Mouse (Mus musculus) ovary, adult 18-20 months (tissue): ENCODE measurements around the gene Stx4a.
"Not testable (repeated sequence)": the region's sequence is repeated elsewhere in the genome, so short reads cannot be mapped to it uniquely, and the experiment has no call there.

Source experiments
- DNase-seq: peaks from one replicate; pipeline ENCODE4 v3.0.0; 2022; ENCODE audit warnings: low spot score, mixed read lengths

The Stx4a gene

DNA sequence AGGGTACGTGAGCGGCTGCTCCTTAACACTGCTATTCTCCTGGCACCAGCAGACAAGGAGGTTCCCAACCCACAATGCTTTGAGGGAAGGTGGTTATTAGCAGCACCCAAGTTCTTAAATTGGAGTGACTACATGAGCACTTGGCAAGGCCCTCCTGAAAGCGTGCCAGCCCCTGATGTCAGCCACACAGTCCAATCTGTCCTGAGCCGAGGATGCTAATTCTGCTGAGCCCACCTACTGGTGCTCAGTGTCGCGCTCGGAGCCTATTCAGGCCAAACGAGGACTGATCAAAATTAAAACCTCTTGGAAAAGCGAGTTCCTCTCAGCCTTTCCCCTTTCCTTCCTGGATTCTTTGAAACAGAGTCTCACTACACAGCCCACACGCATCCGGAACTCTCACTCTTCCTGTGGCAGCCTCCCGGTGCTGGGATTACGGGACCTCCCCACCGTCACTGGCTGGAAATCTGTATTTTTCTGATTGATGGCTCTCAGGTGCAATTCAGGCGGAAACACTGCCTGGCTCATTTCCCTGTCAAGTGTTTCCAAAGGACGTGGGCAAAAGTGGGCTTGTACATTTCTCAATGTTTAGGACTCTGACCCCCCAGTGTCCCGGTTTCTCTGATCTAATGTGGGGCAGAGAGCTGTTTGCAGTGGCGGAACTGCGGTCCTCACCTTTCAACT lies 9.7 kb upstream of the Stx4a start:
- DNase-seq, result no peak

GRCm38 (mm10) chr7:127815116-127815665 lies 8.9 kb upstream of the Stx4a start:
- DNase-seq, result no peak

- no peak for DNase-seq
Observed at GRCm38 (mm10) chr7:127815954-127816821, 7.9 kb upstream of the Stx4a start.

GRCm38 (mm10) chr7:127817053-127817452 lies 7.0 kb upstream of the Stx4a start:
- no peak for DNase-seq

DNA sequence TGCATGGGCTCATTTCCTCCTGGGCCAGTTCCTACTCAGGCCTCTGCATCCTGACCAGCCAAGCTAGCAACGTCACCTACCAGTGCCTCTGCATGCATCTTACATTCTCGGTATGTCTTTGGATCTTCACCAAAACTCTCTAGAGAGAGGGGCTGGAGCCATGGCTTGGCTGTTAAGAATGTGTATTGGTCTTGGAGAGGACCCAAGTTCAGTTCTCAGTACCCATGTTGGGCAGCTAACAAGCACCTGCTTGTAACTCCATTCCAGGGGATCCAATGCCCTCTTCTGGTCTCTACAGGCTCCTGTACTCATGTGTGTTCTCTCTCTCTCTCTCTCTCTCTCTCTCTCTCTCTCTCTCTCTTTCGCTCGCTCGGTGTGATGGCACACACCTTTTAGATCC lies 6.3 kb upstream of the Stx4a start:
- DNase-seq, result no peak

DNA sequence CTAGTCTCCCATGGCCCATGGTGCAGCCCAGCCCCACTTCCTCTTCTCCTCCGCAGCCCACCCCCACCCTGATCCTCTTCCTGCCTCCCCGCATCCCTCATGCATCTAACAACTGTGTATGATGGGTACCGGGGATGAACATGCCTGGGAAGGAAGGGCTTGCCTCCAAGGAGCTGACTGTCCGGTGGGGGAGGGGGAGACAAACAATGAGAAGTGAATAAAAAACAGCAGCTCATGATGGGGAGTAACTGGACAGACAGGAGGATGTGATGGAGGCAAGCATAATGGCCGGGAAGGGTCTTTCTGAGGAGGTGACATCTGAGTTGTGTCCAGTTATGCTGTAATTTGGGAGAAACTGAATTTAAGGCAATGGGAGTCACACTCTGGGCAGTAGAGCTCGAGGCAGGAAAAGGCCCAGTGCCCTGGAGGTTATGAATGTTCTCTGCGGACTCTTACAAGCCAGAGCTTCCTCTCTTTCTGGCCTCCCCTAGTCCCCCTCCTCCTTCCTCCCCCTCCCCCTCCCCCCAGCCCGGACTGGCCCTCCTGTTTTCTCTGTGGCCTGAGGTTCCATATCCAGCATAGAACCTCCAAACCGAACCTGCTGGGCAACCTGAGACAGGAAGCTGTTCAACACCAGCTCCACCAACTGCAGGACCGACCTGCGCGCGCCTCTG lies 3.1 kb upstream of the Stx4a start:
- no peak for DNase-seq

- DNase-seq, result no peak
Observed at GRCm38 (mm10) chr7:127822494-127822893, 1.6 kb upstream of the Stx4a start.

DNA sequence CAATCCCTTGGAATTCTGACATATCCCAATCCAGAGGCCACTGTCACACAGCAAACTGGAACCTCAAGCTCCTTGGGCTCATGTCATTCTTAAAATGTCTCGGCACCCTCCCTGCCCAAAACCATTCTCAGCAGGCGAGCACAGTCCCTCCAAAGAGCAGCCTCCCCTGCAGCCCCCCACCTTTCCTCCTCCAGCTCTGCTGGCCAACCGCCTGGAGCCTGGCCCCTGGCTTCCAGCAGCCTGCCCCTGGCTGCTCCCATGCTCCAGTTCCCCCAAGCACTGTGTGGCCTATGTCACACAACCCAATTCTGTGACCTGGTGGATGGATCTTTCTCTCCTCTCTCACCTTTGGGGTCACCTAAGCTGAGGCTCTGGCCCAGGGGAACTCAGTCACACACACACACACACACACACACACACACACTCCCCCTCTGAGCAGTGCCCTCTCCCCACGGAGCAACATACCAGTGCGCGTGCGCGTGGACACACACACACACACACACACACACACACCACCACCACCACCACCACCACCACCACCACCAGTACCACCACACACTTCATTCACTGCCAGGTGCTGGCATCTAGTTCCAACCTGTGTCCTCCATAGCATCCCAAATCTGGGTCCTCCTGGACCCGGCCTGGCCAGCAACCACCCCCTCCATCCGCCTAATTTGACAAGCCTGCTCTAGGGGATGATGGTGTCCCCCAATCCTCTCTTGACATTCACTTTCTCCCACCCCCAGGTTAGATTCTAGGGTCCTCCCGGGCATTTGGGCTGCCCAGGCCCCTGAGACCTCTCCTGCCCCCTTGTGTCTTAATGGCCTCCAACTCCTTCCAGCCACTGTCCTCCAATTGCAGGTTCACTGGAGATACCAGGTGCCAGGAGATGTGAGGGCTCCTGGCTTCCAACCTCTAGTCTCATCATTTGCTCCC lies 590 bp upstream of the Stx4a start:
- no peak for DNase-seq

DNA sequence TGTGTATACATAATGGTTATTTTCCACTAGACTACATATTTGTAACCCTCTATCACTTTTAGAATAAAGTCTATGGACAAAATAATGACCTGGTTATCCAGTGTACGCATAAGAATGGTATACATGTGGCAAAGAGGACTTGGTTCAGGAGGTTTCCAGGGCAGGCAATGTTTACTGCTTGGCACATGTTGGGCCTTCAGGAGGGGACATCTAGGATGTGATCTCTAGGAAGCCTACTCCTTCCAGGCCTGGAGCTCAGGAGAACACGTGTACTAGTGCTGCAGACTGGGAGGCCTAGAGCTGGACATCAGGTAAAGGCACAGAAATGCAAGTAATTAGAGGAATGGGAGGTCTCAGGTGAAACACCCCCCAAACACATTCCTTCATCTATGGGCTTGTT lies 11.5 kb downstream of the Stx4a start:
- DNase-seq, result no peak

DNA sequence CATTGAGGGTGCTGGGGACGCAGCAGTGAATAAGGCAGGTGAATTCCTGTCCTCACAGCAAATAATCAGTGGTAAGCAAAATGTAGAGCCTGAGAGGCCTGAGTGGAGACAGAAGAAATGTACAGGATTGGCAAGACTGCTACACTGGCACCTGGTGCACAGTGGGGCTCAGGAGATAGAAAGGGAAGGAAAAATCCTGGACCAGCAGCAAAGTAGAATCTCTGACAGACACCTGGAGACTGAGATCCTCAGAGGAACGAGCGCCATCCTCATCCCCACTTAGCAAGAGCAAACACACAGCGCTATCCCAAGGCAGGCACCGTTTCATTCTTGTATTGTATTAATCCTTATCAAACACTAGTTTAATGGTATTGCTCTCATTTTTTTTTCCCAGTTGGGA lies 13.4 kb downstream of the Stx4a start:
- no peak for DNase-seq

DNA sequence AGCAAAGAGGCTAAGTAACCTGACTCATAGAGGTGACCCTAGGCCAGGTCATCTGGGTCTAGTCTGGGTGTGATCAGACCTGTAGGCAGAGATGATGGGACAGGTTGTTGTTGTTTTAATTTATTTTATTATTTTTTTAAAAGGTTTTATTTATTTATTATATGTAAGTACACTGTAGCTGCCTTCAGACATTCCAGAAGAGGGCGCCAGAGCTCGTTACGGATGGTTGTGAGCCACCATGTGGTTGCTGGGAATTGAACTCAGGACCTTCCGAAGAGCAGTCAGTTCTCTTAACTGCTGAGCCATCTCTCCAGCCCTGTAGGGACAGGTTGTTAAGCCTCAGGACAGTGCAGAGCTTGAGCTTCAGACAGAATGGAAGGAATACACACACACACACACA lies 13.8 kb downstream of the Stx4a start:
- DNase-seq, result not testable (repeated sequence)

DNA sequence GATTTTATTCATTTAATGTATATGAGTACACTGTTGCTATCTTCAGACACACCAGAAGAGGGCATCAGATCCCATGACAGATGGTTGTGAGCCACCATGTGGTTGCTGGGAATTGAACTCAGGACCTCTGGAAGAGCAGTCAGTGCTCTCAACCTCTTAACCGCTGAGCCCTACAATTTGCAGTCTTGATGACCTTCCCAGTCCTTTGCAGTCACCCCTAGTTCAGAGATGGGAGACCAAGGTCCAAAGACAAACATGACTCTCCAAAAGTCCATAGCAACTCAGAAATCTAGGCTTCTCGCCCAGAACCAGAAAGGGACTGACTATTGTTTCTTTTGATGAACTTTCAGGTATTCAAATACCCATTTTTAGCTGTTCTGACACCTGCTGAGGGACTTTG lies 15.9 kb downstream of the Stx4a start:
- not testable (repeated sequence) for DNase-seq

DNA sequence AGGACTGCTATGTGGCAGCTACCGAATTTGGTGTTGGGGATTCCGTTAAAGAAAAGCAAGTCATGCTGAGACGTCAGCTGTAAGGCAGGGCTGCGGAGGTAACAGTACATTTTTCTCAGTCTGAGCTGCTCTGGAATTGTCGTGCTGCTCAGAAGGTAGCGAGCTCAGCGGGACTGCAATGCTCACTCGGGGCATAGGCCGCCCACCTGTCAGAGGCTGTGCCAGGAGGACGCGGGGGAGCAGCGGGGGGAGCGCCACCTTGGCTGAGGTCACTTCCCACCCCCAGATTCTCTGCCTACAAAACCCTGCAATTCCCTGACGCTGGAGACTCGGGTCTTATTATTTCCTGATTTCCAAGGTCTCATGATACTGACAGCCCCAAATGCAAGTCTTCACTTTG lies 16.8 kb downstream of the Stx4a start:
- peak; percentile 34 for DNase-seq

DNA sequence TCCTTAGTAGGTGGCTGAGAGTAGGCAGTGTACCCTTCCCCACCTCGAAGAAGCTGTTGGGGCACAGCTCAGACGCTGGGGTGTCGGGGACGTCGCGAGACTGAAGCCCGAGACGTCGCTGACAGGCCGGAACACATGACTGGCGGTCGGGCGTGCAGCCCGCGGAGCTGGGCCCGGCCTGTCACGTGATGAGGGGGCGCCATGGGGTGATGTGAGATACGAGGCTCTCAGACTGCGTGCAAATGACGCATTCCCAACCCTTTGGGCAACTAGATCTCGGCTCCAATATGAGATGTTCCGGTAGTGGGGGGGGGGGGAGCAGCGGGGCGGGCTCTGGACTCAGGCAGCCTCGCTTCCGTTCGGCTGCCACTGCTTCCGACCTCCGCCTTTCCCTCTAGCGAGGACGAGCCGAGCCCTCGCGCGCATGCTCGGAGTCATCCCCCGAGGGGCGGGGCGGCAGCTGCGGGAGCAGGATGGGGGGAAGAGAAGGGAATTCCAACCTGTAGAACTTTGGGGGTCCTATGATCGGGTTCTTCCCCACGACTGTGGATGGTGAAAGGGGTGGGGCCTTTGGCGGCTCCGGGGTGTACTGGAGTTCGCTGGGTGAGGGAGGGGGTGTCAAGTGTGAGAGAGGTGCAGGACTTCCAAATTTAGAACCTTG lies 17.4 kb downstream of the Stx4a start:
- peak; percentile 91 for DNase-seq

DNA sequence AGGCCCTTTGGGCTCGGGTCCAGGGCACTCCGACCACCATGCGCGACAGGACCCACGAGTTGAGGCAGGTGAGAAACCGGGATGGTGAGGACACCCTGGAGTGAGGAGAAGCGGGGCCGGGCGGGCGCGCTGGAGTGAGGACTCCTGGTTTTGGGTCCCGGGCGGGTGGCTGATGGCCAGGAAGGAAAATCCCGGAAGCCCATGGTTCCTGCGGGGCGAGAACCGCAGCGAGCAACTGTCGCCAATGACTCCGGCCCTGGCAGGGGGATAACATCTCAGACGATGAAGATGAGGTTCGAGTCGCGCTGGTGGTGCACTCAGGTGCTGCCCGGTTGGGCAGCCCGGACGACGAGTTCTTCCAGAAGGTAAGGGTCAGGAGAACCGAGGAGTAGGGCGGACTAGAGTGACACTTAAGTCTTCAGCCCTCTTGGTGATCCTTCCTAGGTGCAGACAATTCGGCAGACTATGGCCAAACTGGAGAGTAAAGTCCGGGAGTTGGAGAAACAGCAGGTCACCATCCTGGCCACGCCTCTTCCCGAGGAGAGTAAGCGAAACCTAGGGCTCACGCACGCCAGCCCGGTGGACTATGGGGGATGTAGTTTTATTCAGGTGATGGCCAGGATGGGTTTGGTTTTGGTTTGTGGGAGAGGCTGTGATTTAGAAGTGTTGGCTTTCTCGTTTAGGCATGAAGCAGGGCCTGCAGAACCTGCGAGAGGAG lies 18.1 kb downstream of the Stx4a start:
- peak; percentile 66 for DNase-seq

- no peak for DNase-seq
Observed at GRCm38 (mm10) chr7:127849973-127850875, 26.1 kb downstream of the Stx4a start.

DNA sequence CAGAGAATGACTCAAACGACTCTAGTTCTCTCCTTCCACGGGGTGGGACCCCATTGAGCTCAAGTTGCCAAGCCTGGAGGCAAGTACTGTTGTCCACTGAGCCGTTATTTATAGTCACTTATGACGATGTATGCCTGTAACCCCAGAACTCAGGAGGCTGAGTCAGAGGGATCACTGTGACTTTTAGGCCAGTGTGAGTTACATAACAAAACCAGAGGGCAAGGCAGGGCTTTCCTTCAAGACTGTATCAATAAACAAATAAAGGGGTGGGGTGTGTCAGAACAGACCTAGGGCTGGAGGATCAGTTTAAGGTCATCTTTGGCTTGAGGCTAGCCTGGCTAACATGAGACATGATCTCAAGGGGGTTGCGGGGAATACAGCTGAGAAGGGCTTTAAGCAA lies 26.8 kb downstream of the Stx4a start:
- no peak for DNase-seq

GRCm38 (mm10) chr7:127858258-127858657 lies 34.2 kb downstream of the Stx4a start:
- no peak for DNase-seq

- no peak for DNase-seq
Observed at GRCm38 (mm10) chr7:127866434-127866833, 42.3 kb downstream of the Stx4a start.
